Mouse (Mus musculus) hindlimb bud, embryonic 11.5 days (tissue): Measurements from ENCODE around the gene Nlrp4e.
"Not testable (repeated sequence)": the region's sequence is repeated elsewhere in the genome, so short reads cannot be mapped to it uniquely, and the experiment has no call there.

Experiments
- DNase-seq: peaks from one replicate; pipeline ENCODE4 v3.0.0-alpha.2; 2012; ENCODE audit warnings: low read depth, low spot score; ENCODE audit errors: extremely low spot score

Nlrp4e gene

DNA sequence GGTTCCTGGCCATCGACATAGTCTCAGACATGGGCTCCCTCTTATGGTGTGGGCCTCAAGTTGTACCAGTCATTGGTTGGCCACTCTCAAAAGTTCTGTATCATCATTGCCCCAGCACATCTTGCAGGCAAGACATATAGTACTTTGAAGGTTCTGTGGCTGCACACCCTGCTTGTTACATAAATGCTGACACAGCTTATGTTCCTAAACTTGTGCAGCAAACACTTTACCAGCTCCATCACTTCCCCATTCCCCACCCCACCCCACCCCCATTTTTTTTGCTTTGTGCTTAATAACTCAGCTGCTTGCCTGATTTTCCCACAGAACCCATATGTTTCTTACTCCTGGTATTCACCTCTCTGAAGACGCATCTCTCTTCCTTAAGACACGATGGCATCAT is at the start of gene Nlrp4e:
Gene Nlrp4e, plus strand, starts transcription at position 301 of the 400 bp plus-strand sequence.
- DNase-seq = not testable (repeated sequence)

DNA sequence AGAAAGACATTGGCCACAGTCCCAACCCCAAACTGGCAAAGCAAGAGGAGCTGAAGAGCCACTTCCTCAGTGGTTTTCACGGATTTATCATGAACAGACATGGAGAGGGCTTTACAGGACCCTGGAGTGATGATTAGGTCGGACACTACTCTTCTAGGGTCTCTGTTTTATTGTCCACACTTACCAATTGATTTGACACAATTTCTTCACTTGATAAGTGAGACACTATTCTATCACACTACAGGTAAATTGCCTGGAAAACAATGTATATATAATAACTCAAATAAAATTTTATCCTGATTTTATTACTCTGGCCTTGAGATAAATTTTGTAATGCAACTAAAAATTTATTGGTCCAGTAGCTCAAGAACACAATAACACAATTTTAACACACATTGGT is 49.4 kb upstream of the Nlrp4e start, which contains the start of gene Vmn1r166:
Gene Vmn1r166, minus strand, starts transcription at position 101 of the 400 bp plus-strand sequence.
- DNase-seq = not testable (repeated sequence)

DNA sequence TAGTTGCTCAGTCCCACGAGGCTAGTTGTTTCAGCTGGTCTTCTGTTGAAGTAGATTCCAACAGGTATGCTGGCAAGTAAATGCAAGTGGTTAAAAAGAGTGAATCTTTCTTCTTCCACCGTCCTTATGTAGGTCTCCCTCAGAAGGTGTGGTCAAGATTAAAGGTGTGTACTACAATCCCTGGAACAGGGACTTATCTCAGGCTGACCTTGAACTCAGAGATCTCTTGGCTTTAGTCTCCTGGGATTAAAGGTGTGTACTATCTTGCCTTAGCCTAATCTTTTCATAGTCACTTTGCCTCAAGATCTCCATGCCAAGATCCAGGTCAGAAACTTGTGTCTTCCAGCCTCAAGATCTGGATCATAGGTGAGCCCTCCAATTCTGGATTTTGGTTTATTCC is 22.2 kb upstream of the Nlrp4e start, which contains the start of gene Gm6902:
Gene Gm6902, minus strand, starts transcription at position 101 of the 400 bp plus-strand sequence.
- not testable (repeated sequence) for DNase-seq

DNA sequence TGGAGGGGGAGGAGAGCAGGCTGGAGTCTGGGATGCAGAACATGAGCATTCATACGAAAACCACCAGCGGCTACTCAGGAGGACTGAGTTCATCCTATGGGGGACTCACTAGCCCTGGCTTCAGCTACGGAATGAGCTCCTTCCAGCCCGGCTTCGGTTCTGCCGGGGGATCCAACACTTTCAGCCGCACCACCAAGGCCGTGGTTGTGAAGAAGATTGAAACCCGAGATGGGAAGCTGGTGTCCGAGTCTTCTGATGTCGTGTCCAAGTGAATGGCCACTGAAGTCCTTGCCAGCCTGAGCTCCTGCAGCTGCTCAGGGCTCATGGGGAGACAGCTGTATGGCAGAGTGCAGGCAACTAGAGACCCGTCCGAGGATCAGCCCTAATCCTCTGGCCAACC is 57.3 kb downstream of the Nlrp4e start:
- DNase-seq = not testable (repeated sequence)

DNA sequence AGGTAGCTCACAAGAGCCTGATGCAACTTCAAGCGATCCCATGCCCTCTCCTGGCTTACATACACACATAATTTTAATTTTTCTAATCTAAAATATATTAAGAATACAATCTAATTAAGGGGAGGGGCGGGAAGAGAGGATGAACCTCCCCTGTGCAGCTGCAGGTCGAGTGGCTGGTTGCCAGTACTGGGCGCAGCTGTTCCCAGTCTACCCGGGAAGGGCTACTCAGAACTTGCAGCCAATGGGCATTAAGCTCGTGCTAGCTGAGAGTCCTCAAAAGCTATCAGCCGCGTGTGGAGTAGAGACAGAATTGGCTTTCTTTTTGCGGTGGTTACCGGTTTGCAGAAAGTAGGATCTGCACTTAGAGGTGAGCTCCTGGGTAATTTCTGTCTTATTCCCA is 84.6 kb downstream of the Nlrp4e start, which contains the start of gene Nlrp5:
Gene Nlrp5, plus strand, starts transcription at position 301 of the 400 bp plus-strand sequence.
- DNase-seq = no peak
